Mouse (Mus musculus) E14TG2a.4 (cell line): Measurements from ENCODE around the gene Anp32e.

Source experiments
- CTCF ChIP-seq: conservative IDR thresholded peaks from 2 replicates; pipeline ENCODE4 v1.5.1; 2014; ENCODE audit warnings: low read length
- NANOG ChIP-seq: IDR thresholded peaks from 2 replicates; pipeline ENCODE4 v1.6.1; 2014; ENCODE audit warnings: borderline replicate concordance, low read length, mixed read lengths

GRCm38 (mm10) chr3:95985209-95986000 is 56.4 kb downstream of the Anp32e start:
- TF ChIP-seq CTCF, result no peak
- TF ChIP-seq NANOG, result no peak
